Mouse (Mus musculus) G1E (cell line): Measurements from ENCODE around the gene Ints12.

Source experiments
- CTCF ChIP-seq: IDR thresholded peaks from 2 replicates; pipeline ENCODE4 v1.5.1; 2012; ENCODE audit warnings: low read depth, low read length, inconsistent platforms, mixed read lengths
- GATA1 ChIP-seq: IDR thresholded peaks from 2 replicates; pipeline ENCODE4 v1.6.1; 2012; ENCODE audit warnings: borderline replicate concordance, low read length, inconsistent platforms, mixed read lengths
- GATA2 ChIP-seq: IDR thresholded peaks from 2 replicates; pipeline ENCODE4 v1.6.1; 2012; ENCODE audit warnings: low read depth, low read length, inconsistent platforms, borderline replicate concordance
- POLR2AphosphoS5 ChIP-seq: IDR thresholded peaks from 2 replicates; pipeline ENCODE4 v1.6.1; 2012; ENCODE audit warnings: low read depth, low read length, inconsistent platforms; ENCODE audit not compliant: insufficient replicate concordance
- TAL1 ChIP-seq: conservative IDR thresholded peaks from 2 replicates; pipeline ENCODE4 v1.6.1; 2012; ENCODE audit warnings: low read depth, low read length, inconsistent platforms, mixed read lengths

DNA sequence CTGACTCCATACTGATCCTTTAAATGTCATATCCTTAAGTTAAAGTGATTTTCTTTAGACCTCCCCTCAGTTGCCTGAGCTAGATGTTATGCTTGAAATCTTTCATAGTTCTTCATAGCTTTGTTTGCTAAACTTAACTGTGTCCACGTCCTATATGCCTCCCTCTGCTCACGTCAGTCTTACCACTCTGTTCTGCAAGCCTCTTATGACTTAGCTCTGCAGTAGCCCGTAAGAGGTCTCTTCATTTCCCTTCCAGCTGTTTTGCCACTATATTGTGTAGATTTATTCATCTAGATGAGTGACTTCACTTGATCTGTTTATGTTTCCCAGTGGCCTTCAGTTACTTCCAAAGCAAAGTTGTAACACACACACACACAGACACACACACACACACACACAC is 12.8 kb downstream of the Ints12 start:
- TF ChIP-seq CTCF, result no peak
- no peak for TF ChIP-seq GATA1
- no peak for TF ChIP-seq TAL1
- TF ChIP-seq GATA2, result no peak
- TF ChIP-seq POLR2AphosphoS5, result no peak
